Mouse (Mus musculus) heart, postnatal 0 days (tissue): ENCODE measurements around the gene Nfe2.

Experiments
- CTCF ChIP-seq: IDR thresholded peaks from 2 replicates; pipeline ENCODE4 v1.5.1; 2016; ENCODE audit warnings: antibody characterized with exemption, control low read depth, low read depth
- EP300 ChIP-seq: IDR thresholded peaks from 2 replicates; pipeline ENCODE4 v1.6.1; 2016; ENCODE audit warnings: antibody characterized with exemption, low read depth

GRCm38 (mm10) chr15:103264794-103265193, 6.6 kb upstream of the Nfe2 start:
- TF ChIP-seq EP300 (no peak), CTCF (no peak)
